Mouse (Mus musculus) lung, postnatal 0 days (tissue): ENCODE results near the gene Hoxd1. TPM values are rescaled to one million over a fixed set of nuclear protein-coding genes. Genes with fewer than 3 reads are reported as not detected.

ENCODE experiments used
- ATAC-seq: fragments of 200-750 bp; cut with Nextera tagmentation; 2 replicates; pipeline ENCODE4 v1.8.0; 2017; ENCODE audit warnings: moderate library complexity
- DNase-seq: peaks from one replicate; pipeline ENCODE4 v3.0.0-alpha.2; 2016; ENCODE audit warnings: low spot score
- H3K27ac ChIP-seq: fragments of 300-500 bp; sonication (generic); 2 replicates; pipeline ENCODE4 v1.5.1; 2014; ENCODE audit warnings: antibody characterized with exemption, mild to moderate bottlenecking, low read length, mixed read lengths
- H3K27me3 ChIP-seq: fragments of 300-500 bp; sonication (generic); replicated peaks from 2 replicates; pipeline ENCODE4 v1.6.1; 2014; ENCODE audit warnings: low read length, mixed read lengths; ENCODE audit not compliant: insufficient read depth
- H3K36me3 ChIP-seq: fragments of 300-500 bp; sonication (generic); 2 replicates; pipeline ENCODE4 v1.6.1; 2014; ENCODE audit warnings: low read length, mixed read lengths; ENCODE audit not compliant: insufficient read depth
- H3K4me1 ChIP-seq: fragments of 300-500 bp; sonication (generic); 2 replicates; pipeline ENCODE4 v1.6.1; 2014; ENCODE audit warnings: antibody characterized with exemption, low read depth, low read length, mixed read lengths; ENCODE audit not compliant: insufficient read depth
- H3K4me2 ChIP-seq: fragments of 300-500 bp; sonication (generic); replicated peaks from 2 replicates; pipeline ENCODE4 v1.6.1; 2014; ENCODE audit warnings: low read depth, mild to moderate bottlenecking, low read length, moderate library complexity, mixed read lengths
- H3K4me3 ChIP-seq: fragments of 300-500 bp; sonication (generic); 2 replicates; pipeline ENCODE4 v1.5.1; 2014; ENCODE audit warnings: low read depth, low read length
- H3K9ac ChIP-seq: fragments of 300-500 bp; sonication (generic); replicated peaks from 2 replicates; pipeline ENCODE4 v1.6.1; 2014; ENCODE audit warnings: low read depth, mild to moderate bottlenecking
- H3K9me3 ChIP-seq: fragments of 300-500 bp; sonication (generic); 2 replicates; pipeline ENCODE4 v1.6.1; 2016; ENCODE audit warnings: low read length, mixed read lengths
- CTCF ChIP-seq: IDR thresholded peaks from 2 replicates; pipeline ENCODE4 v1.5.1; 2016; ENCODE audit warnings: antibody characterized with exemption, mild to moderate bottlenecking
- EP300 ChIP-seq: IDR thresholded peaks from 2 replicates; pipeline ENCODE4 v1.6.1; 2016; ENCODE audit warnings: antibody characterized with exemption, mild to moderate bottlenecking, control low read depth
- WGBS: fragments of 180-500 bp; shearing (Covaris S2); extraction: QIAGEN DNeasy Blood & Tissue Kit; methylation state at CpG from one replicate; pipeline ENCODE4 v1.1.7; 2014; 5-methylcytosine and 5-hydroxymethylcytosine counted together
- polyA plus RNA-seq: library from polyadenylated mRNA; unstranded; fragments of >200 nt; fragmentation: Nextera tagmentation; extraction: Ambion mirVana; gene quantifications from 2 replicates; pipeline ENCODE4 v1.2.1, GENCODE M21; 2015

The Hoxd1 gene
- polyA plus RNA-seq, 1 experiment from 2014 or later, result not detected

DNA sequence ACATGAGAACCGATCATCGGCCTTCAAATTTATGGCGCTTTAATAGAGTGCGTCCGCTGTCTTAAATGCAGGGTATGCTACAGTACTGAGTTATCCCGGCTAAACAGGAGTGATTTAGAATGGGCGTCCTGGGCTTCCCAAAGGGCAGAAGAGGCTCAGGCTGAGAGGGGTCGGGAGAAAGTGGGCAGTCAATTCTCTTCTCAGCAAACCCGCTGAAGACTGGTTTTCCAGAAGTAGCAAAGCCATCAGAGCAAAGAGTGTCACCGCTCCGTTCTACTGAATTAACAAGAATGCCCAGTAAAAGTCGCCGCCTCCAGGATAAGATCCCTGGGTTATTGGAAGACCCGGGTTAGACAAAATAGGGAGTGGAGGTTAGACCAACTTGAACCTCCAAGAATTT lies 22.9 kb upstream of the Hoxd1 start:
- peaks cover 90% of the 10 kb centered on the region for H3K27me3 ChIP-seq
- H3K9me3 ChIP-seq, result no peaks in the 10 kb centered on the region
- H3K4me2 ChIP-seq, result no peak overlapping the region
- no peak overlapping the region for H3K4me3 ChIP-seq
- H3K27ac ChIP-seq, result no peak overlapping the region
- H3K9ac ChIP-seq, result no peak overlapping the region
- H3K4me1 ChIP-seq, result no peaks in the 10 kb centered on the region
- 8% methylated on average over 14 of the region's 14 CpGs for WGBS
- no peaks in the 10 kb centered on the region for H3K36me3 ChIP-seq
- no peak for DNase-seq
- ATAC-seq, result no peak
- TF ChIP-seq CTCF (no peak), EP300 (no peak)

DNA sequence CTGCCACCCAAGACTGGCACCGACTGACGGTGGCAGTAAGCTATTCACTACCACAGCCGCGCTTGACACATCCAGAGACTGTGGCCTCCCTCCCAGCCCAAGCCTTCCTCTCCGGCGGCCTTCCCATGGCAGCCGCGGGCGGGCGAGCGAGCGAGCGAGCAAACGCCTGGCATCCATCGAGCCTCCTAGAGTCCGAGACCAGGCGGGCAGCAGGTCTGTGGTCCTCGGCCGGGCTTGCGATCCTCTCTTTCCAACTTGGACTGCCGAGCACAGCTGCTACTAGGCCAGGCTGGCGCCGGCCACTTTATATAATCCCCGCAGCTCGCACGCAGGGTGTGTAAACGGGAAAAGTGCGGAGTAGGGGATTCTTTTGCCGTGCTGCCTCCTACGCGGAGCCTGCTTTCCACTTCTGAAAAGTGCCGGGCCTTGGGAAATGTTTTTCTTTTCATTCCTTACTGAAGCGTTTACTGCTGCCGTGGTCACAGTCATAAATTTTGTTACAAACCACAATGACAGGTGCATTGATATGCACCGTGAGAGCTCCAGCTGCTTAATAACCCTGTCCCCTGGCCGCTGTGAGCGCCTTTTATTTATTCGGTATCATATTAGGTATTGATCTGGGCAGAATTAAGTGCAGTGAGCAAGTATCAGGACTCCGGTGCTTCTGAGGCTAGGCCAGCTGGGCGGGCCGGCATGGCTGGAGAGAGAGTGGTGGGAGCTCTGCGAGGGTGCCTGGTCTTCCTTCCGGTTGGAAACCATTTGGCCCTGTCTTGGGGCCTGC lies 22.3 kb upstream of the Hoxd1 start:
- Histone ChIP-seq H3K36me3 (no peaks in the 10 kb centered on the region), H3K27me3 (peaks cover 90% of the 10 kb centered on the region), H3K9me3 (no peaks in the 10 kb centered on the region), H3K4me1 (no peaks in the 10 kb centered on the region), H3K27ac (no peak overlapping the region), H3K4me2 (no peak overlapping the region), H3K4me3 (no peak overlapping the region), H3K9ac (no peak overlapping the region)
- DNase-seq (no peak), ATAC-seq (no peak)
- TF ChIP-seq EP300, result no peak
- TF ChIP-seq CTCF, result no peak
- 3% methylated on average over 43 of the region's 43 CpGs for WGBS

DNA sequence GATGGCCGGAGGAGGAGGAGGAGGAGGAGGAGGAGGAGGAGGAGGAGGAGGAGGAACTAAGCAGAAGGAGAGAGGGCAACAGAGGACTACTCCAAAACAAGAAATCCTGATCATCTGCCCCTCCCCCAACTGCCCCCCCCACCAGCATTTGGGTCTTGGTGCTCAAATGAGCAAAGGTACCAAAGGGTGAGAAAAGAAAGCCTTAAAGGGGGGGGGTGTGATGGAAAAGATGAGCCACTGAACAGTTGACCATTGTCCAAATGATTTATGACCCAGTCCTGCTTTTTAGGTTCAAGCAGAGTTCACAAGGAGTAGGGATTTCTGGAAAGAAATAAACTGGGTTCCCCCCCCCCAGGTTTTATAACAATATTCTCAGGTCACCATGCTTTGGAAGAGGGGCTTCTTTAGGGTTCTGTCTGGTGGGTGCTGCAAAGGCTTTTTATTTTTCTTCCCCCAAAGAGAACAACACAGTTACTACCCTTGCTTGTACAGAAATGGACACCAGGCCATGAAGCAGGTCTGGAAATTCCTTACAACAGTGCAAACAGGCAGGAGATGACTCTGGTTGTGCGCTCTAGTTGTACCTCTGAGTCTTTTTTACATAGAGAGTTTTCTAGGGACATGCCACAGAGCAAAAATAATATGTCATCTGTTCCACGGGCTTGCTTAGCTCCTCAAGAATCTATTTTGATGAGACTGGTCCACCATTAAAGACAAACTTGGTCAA lies 21.4 kb upstream of the Hoxd1 start:
- peaks cover 90% of the 10 kb centered on the region for H3K27me3 ChIP-seq
- DNase-seq, result no peak
- no peak overlapping the region for H3K4me2 ChIP-seq
- H3K36me3 ChIP-seq, result no peaks in the 10 kb centered on the region
- ATAC-seq, result no peak
- H3K27ac ChIP-seq, result no peak overlapping the region
- H3K9ac ChIP-seq, result no peak overlapping the region
- no peak overlapping the region for H3K4me3 ChIP-seq
- H3K4me1 ChIP-seq, result no peaks in the 10 kb centered on the region
- H3K9me3 ChIP-seq, result no peaks in the 10 kb centered on the region
- 37% methylated on average over 2 of the region's 3 CpGs for WGBS
- TF ChIP-seq EP300, result no peak
- no peak for TF ChIP-seq CTCF

- Histone ChIP-seq H3K36me3 (no peaks in the 10 kb centered on the region), H3K4me2 (no peak overlapping the region), H3K9me3 (no peaks in the 10 kb centered on the region), H3K4me3 (no peak overlapping the region), H3K27me3 (peaks cover 90% of the 10 kb centered on the region), H3K9ac (no peak overlapping the region), H3K27ac (no peak overlapping the region), H3K4me1 (no peaks in the 10 kb centered on the region)
- ATAC-seq (no peak), DNase-seq (no peak)
- TF ChIP-seq EP300 (no peak), CTCF (no peak)
These were observed 20.9 kb upstream of the Hoxd1 start for GRCm38 (mm10) chr2:74741979-74742277.

DNA sequence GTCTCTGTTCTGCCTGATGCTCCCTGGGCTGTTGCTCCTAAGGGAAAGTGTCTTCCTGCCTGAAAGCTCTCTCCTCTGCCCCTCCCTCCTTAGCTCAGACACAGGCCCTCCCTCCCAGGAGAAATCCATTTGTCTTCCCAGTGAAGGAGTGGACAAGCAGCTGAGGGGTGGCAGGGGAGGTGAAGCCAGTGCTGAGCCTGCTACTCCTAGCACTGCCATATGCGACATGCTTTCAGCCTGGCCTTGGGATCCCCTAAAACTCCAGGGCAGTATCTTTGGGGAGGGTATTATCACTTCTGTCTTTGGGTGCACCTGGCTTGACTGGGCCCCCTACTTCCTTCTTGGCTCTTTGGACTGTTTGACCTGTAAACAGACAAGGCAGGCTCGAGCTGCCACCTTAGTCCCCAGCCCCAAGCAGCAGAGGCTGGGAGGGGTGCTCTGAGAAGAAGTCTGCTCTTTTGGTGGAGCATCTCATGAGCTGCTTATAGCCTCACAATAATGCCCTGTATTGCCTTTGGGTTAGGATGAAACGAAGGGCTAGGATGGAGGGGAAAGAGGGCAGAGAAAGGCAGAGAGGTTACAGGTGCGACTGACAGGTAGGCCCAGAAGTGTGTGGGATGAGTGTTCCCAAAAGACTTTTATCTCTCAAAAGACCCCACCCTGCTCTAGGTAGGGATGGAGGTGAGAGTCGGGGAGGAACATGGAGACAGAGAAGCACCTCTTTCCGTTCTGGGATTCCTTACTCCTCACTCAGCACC lies 17.1 kb upstream of the Hoxd1 start:
- H3K4me3 ChIP-seq, result no peak overlapping the region
- H3K27me3 ChIP-seq, result peaks cover 88% of the 10 kb centered on the region
- TF ChIP-seq EP300 (no peak), CTCF (no peak)
- H3K4me2 ChIP-seq, result no peak overlapping the region
- H3K9me3 ChIP-seq, result no peaks in the 10 kb centered on the region
- H3K36me3 ChIP-seq, result no peaks in the 10 kb centered on the region
- peaks cover 8% of the 10 kb centered on the region; the same call in 1 of the 2 replicates for H3K4me1 ChIP-seq
- DNase-seq, result no peak
- no peak overlapping the region for H3K9ac ChIP-seq
- WGBS, result 9% methylated on average over 6 of the region's 6 CpGs
- no peak for ATAC-seq
- H3K27ac ChIP-seq, result no peak overlapping the region

GRCm38 (mm10) chr2:74746298-74746921 lies 16.4 kb upstream of the Hoxd1 start:
- no peaks in the 10 kb centered on the region for H3K36me3 ChIP-seq
- H3K4me3 ChIP-seq, result no peak overlapping the region
- peaks cover 8% of the 10 kb centered on the region; the same call in 1 of the 2 replicates for H3K4me1 ChIP-seq
- 5% methylated on average over 58 of the region's 58 CpGs for WGBS
- no peak overlapping the region for H3K4me2 ChIP-seq
- peaks cover 89% of the 10 kb centered on the region for H3K27me3 ChIP-seq
- no peak for DNase-seq
- no peak for TF ChIP-seq EP300
- no peak overlapping the region for H3K9ac ChIP-seq
- H3K27ac ChIP-seq, result no peak overlapping the region
- ATAC-seq, result no peak
- H3K9me3 ChIP-seq, result no peaks in the 10 kb centered on the region
